12 mouse cellular contexts compared by ENCODE assay signal in the genomic region with DNA sequence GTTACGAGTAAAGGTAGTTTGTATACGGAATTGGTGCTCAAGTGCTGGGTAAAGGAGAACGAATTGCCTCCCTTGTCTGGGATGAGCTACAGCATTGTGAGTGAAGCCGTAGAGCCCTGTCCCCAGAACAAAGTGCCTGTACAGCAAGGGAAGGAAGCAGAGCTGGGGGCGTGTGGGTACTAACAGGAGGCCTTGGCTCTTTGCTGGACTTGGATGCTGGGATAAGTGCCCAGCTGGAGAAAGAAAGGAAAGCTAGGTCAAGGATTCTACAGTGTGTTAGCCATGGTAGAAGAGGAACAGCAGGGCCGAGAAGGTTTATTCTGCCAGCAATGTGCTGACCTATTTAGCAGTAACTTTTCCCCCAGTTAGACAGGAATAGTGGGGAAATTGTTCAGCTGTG. TPM values are rescaled to one million over a fixed set of nuclear protein-coding genes. Genes with fewer than 3 reads are reported as not detected.
DNase-seq lines count a peak whose midpoint lies in the region.
"Had no signal": no experiment of that assay in that cellular context is flagged by ENCODE, and none has a peak within 500 bp of the region (broad histone marks: within the 10 kb centered on the region; RNA-seq: fewer than 3 reads in every experiment).

No protein-coding gene starts in this region.

- DNase-seq in heart, adult 11 months = peak; percentile 48
- no peak for DNase-seq in heart, postnatal 4 days
- DNase-seq in Muller cell, postnatal 12 days (ENCODE audit: inconsistent ontology term) = peak; percentile 12
- peak; percentile 54 for DNase-seq in cerebellum, adult 11-12 months
- peak; percentile 42 to 48 for DNase-seq in layer of hippocampus, adult 8-10 months (ENCODE audit: low spot score in 2 of 2)
- DNase-seq in adipocyte (ENCODE audit: low spot score) = no peak
- no peak for DNase-seq in thymus, postnatal 0 days (ENCODE audit: low spot score)
- no peak for DNase-seq in spleen, postnatal 36 days (ENCODE audit: low spot score in 2 of 2)
- DNase-seq: gastrocnemius, postnatal 10 days; kidney, postnatal 10 days; spleen, adult 18-20 months; thymus, postnatal 14 days had no signal

RNA-seq across cellular contexts. Expression of a gene that starts 9.3 kb away (rescaled TPM):
- 100 to 1,000 TPM; 109 to 123 TPM for total RNA-seq in heart, postnatal 4 days (2021)
- 100 to 1,000 TPM; 331 to 351 (median 339) TPM for total RNA-seq in layer of hippocampus, adult 8-10 months (2022)
- 14.2 and 15.8 TPM in 2 replicates for polyA plus RNA-seq in thymus, postnatal 0 days (2015; fragmentation: Nextera tagmentation; extraction: Ambion mirVana)

Comparison
In these comparisons a context has a peak if more than half of its experiments do, and no peak if none do; other contexts are left out.
1. DNase-seq: peak in heart, adult 11 months (single experiment), Muller cell, postnatal 12 days (single experiment), cerebellum, adult 11-12 months (single experiment) and layer of hippocampus, adult 8-10 months (2 of 2); none in heart, postnatal 4 days (single experiment), adipocyte (single experiment), thymus, postnatal 0 days (single experiment) and spleen, postnatal 36 days (0 of 2).